10 mouse cellular contexts compared by ENCODE assay signal in genomic region chr12:4232777-4233176, GRCm38 (mm10). TPM values are rescaled to one million over a fixed set of nuclear protein-coding genes. Genes with fewer than 3 reads are reported as not detected.
DNase-seq lines count a peak whose midpoint lies in the region; ATAC-seq and TF ChIP-seq lines count a peak whose summit lies in the region.
"Had no signal": no experiment of that assay in that cellular context is flagged by ENCODE, and none has a peak within 500 bp of the region (broad histone marks: within the 10 kb centered on the region; RNA-seq: fewer than 3 reads in every experiment).

No protein-coding gene starts in this region.

- peak overlapping the region; percentile 81 for H3K4me2 ChIP-seq in heart, postnatal 0 days (ENCODE audit: low read depth, low read length)
- H3K4me2 ChIP-seq in midbrain, embryonic 15.5 days: peak overlapping the region; percentile 87; the same call in 1 of the 2 replicates

- no peak for TF ChIP-seq EP300 in heart, postnatal 0 days (IDR thresholded peaks at IDR 0.05; ENCODE audit: low read depth)

- 34% methylated on average over 4 of the region's 4 CpGs for WGBS in heart, postnatal 0 days
- WGBS in midbrain, embryonic 15.5 days: 59% methylated on average over 4 of the region's 4 CpGs

- peak overlapping the region; percentile 61; the same call in 1 of the 2 replicates for H3K9ac ChIP-seq in heart, postnatal 0 days (replicated peaks; ENCODE audit: low read depth, low read length)
- H3K9ac ChIP-seq in midbrain, embryonic 15.5 days: no peak overlapping the region

- peaks cover 30% of the 10 kb centered on the region for H3K36me3 ChIP-seq in heart, postnatal 0 days (replicated peaks; ENCODE audit: control insufficient read depth, insufficient read depth, low read length)
- H3K36me3 ChIP-seq in midbrain, embryonic 15.5 days (replicated peaks): no peaks in the 10 kb centered on the region

- H3K4me1 ChIP-seq in heart, postnatal 0 days (ENCODE audit: control insufficient read depth, insufficient read depth): peaks cover 13% of the 10 kb centered on the region; the same call in 1 of the 2 replicates
- H3K4me1 ChIP-seq in midbrain, embryonic 15.5 days: peaks cover 18% of the 10 kb centered on the region

- H3K27me3 ChIP-seq in heart, postnatal 0 days (ENCODE audit: control insufficient read depth, insufficient read depth, low read length): no peaks in the 10 kb centered on the region
- no peaks in the 10 kb centered on the region for H3K27me3 ChIP-seq in midbrain, embryonic 15.5 days (replicated peaks)

- no peak overlapping the region for H3K27ac ChIP-seq in heart, postnatal 0 days (ENCODE audit: low read depth)
- H3K27ac ChIP-seq in midbrain, embryonic 15.5 days: no peak overlapping the region

- intact Hi-C loops in heart, postnatal 10 days (cut with DNase I): loop anchor here (2.0 to 10.0 kb wide), 2 partner anchors 244 to 312 kb away; partner anchors contain the start of gene Ncoa1

- no peak for ATAC-seq in heart, postnatal 0 days (ENCODE audit: insufficient read depth, low read depth)
- no peak for ATAC-seq in midbrain, embryonic 15.5 days (replicated peaks)
- no peak for ATAC-seq in megakaryocyte progenitor cell, adult 5-6 weeks (replicated peaks; ENCODE audit: poor library complexity)

- TF ChIP-seq CTCF in heart, postnatal 0 days (IDR thresholded peaks at IDR 0.05; ENCODE audit: low read depth): no peak

- no peaks in the 10 kb centered on the region for H3K9me3 ChIP-seq in heart, postnatal 0 days (replicated peaks; ENCODE audit: control insufficient read depth, low read length)
- H3K9me3 ChIP-seq in midbrain, embryonic 15.5 days: no peaks in the 10 kb centered on the region

- H3K4me3 ChIP-seq in heart, postnatal 0 days (ENCODE audit: low read depth, low read length): peak overlapping the region; percentile 64
- H3K4me3 ChIP-seq in midbrain, embryonic 15.5 days: 0 out of 2 replicates have a peak overlapping the region, but pooled peaks have one; percentile 71

- no peak for DNase-seq in heart, postnatal 0 days (ENCODE audit: low spot score)
- no peak for DNase-seq in heart, postnatal 10 days
- peak; percentile 7 for DNase-seq in c-Kit-positive CD71-positive TER-119-positive erythroid progenitor cells, embryonic 14.5 days (ENCODE audit: low spot score)
- DNase-seq in induced T-regulatory cell, adult 2 months (ENCODE audit: low read depth): peak; percentile 25
- DNase-seq in adrenal gland, postnatal 4 days (ENCODE audit: low spot score in 2 of 2): no peak
- DNase-seq in T-cell, adult 2 months (ENCODE audit: low spot score): no peak
- DNase-seq: cerebellum, postnatal 14 days; kidney, postnatal 10 days had no signal

RNA-seq across cellular contexts. Expression of gene Ptrhd1, which starts 1.1 kb away (rescaled TPM):
- total RNA-seq in heart, postnatal 0 days (2014; rRNA removed; ENCODE audit: low replicate concordance): 3.4 and 9.6 TPM in 2 replicates
- polyA plus RNA-seq in heart, postnatal 0 days (2015; fragmentation: Nextera tagmentation; extraction: Ambion mirVana): 6.5 and 7.2 TPM in 2 replicates
- total RNA-seq in heart, postnatal 10 days (2021): 1 to 10 TPM; 4.8 to 5.0 TPM
- 4.7 and 5.1 TPM in 2 replicates for polyA plus RNA-seq in midbrain, embryonic 15.5 days (2015; fragmentation: Nextera tagmentation; extraction: Ambion mirVana)
- 1 to 10 TPM; 6.7 to 7.4 TPM for total RNA-seq in adrenal gland, postnatal 4 days (2021)
- 5.8 and 7.5 TPM in 2 replicates for total RNA-seq in megakaryocyte progenitor cell, adult 5-6 weeks (2015)
- 3.4 and 4.5 TPM in 2 replicates for total RNA-seq in megakaryocyte progenitor cell, adult 5-6 weeks (2017)

RNA-seq across cellular contexts. Expression of gene Cenpo, which starts 1.3 kb away (rescaled TPM):
- 4.1 and 14.2 TPM in 2 replicates for total RNA-seq in heart, postnatal 0 days (2014; rRNA removed; ENCODE audit: low replicate concordance)
- polyA plus RNA-seq in heart, postnatal 0 days (2015; fragmentation: Nextera tagmentation; extraction: Ambion mirVana): 2.5 and 3.1 TPM in 2 replicates
- total RNA-seq in heart, postnatal 10 days (2021): 1 to 10 TPM; 5.0 to 5.3 TPM
- 8.3 and 9.1 TPM in 2 replicates for polyA plus RNA-seq in midbrain, embryonic 15.5 days (2015; fragmentation: Nextera tagmentation; extraction: Ambion mirVana)
- 10 to 100 TPM; 16.4 to 19.2 TPM for total RNA-seq in adrenal gland, postnatal 4 days (2021)
- total RNA-seq in megakaryocyte progenitor cell, adult 5-6 weeks (2015): 18.5 and 19.2 TPM in 2 replicates
- total RNA-seq in megakaryocyte progenitor cell, adult 5-6 weeks (2017): 49.7 and 51.3 TPM in 2 replicates

Comparison
In these comparisons a context has a peak if more than half of its experiments do, and no peak if none do; other contexts are left out.
1. DNase-seq: peak in c-Kit-positive CD71-positive TER-119-positive erythroid progenitor cells, embryonic 14.5 days (single experiment) and induced T-regulatory cell, adult 2 months (single experiment); none in heart, postnatal 0 days (single experiment), heart, postnatal 10 days (0 of 2), adrenal gland, postnatal 4 days (0 of 2) and T-cell, adult 2 months (single experiment).